Mouse (Mus musculus) bone marrow, adult 2 months (tissue): Measurements from ENCODE around the gene March11.

ENCODE experiments used
- CTCF ChIP-seq: fragments of 200-500 bp; IDR thresholded peaks from 2 replicates; pipeline ENCODE4 v1.5.1; 2011; ENCODE audit warnings: low read length, control low read depth; ENCODE audit not compliant: control insufficient read depth, insufficient read depth
- POLR2A ChIP-seq: fragments of 200-500 bp; IDR thresholded peaks from 2 replicates; pipeline ENCODE4 v1.6.1; 2011; ENCODE audit warnings: low read depth, mild to moderate bottlenecking, control low read depth, low read length, borderline replicate concordance; ENCODE audit not compliant: control insufficient read depth

- no peak for TF ChIP-seq POLR2A
- no peak for TF ChIP-seq CTCF
Measured at GRCm38 (mm10) chr15:26340966-26341365, 32.1 kb downstream of the March11 start.
